Mouse (Mus musculus) fibroblast of lung, adult 2 months (primary cell): Measurements from ENCODE around the gene Tuba1b.
"Not testable (repeated sequence)": the region's sequence is repeated elsewhere in the genome, so short reads cannot be mapped to it uniquely, and the experiment has no call there.

ENCODE experiments used
- DNase-seq: peaks from one replicate; pipeline ENCODE4 v3.0.0-alpha.2; 2011; ENCODE audit warnings: low read depth

Tuba1b gene

DNA sequence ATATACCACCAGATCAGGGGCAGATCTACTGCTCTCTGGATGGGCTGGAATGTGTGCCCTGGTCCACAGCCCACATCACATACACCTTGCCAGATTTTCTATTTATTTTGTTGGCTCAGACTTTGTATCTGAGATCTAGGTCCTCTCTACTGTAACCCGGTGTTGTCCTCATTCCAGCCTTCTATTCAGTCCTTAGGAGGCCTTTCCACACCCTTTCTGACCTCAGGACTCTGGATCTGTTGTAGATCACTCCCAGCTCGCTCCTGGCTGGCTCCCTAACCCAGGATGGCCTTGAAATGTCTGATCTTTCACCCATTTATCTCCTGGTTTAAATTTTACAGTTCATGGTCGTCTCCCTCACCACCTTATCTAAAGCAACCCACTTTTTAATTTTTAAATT lies 9.7 kb downstream of the Tuba1b start:
- no peak for DNase-seq

DNA sequence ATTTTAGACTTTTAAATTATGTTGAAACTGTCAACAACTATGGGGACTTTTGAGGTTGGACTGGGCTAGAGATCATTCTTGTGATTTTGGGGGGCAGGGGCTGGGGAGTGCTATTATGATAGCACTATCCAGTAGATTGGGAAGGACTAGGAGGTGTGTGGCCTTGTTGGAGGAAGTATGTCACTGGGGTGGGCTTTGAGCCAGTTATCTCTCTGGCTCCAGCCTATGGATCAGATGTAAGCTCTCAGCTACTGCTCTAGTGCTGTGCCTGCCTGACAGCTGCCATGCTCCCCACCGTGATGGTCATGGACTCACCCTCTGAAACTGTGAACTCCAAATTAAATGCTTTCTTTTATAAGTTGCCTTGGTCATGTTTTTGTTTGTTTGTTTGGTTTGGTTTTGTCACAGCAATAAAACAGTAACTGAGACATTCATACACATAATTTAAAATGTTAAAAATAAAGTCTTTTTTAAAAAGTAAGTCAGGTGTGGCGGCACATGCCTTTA lies 11.3 kb downstream of the Tuba1b start:
- no peak for DNase-seq

DNA sequence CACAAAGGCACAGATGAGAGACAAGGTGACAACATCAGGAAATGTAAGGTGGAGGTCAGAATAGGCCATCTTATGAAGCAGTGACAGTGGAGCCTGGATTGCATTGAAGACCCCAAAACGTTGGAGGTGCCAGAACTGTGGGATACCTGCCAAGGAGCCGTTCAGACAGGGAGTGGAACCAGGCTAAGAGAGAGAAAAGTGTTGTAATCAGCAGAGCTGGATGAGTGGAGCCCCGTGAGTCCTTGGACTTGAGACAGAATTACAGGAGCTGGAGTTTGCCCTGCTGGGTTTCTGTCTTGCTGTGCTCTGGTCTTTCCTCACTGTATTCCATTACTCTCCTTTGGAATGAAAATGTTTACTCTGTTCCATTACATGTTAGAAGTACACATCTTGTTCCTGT lies 11.8 kb downstream of the Tuba1b start:
- no peak for DNase-seq

DNA sequence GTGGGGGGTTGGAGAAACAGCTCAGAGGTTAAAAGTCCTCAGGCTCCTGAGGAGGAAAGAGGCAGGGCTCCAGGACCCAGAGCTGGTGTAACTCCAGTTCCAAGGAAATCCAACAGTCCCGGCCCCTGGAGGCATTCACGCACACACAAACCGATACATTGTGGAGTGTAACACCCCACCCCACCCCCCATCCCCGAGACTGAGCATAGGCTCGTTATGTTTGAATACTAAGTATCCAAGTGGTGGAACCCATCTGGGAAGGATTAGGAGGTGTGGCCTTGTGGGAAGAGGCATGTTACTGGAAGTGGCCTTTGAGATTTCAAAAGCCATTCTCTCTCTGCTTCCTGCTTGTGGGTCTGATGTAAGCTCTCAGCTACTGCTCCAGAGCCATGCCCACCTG lies 12.9 kb downstream of the Tuba1b start:
- no peak for DNase-seq

DNA sequence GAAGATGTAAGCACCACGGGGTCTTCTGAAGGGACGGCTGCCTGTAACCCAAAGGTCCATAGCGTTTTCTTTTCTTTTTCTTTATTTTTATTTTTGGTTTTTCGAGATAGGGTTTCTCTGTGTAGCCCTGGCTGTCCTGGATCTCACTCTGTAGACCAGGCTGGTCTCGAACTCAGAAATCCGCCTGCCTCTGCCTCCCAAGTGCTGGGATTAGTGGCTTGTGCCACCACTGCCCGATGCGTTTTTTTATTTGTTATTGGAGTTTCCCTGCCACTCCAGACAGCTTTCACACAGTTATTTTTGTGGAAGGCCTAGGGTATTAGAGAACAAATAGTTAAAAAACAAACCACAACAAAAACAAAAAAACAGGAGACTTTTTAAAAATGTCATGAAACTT lies 15.9 kb downstream of the Tuba1b start:
- not testable (repeated sequence) for DNase-seq

DNA sequence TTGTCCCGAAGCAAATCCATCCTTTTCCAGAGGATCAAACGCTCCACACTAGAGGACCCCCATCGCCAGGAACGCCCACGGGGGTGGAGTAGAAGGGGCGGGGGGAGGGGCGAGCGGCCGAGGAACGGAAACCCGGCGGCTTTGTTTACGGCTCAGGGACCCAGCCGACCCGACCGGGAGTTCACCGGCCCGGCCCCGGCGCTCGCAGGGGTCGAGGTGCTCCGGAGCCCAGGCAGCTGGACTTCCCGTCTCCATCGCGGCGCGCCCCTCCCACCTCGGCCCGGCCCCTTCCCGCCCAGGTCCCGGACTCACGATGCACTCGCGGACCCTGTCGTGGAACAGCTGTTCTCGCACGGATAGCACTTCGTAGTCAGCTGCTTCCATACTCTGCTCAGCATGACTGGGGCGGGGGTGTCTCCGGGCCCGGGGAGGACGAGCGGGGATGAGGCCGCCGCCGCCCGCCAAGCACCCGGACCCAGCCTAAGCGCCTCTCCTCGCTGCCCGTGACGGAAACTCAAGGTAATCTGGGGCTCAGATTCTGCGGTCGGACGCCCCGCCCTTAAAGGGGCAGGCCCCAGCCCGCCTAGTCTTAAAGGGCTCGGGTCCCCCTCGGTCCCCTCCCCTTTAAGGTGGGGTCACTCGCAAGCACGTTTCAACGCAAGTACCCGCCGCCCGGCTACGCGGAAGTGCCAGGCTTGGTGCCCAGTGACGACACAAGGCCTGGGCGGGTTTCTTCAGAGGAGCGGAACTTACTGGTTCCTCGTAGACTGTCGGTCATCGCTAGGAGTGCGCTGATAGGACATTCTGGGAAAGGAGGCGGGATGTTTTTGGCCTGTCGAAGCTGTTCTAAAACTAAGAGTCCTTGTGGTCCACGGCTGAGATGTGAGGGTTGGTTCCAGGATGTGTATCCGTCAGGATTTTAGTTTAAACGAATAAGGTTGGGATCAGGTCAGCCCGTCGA lies 16.5 kb downstream of the Tuba1b start, which contains the start of gene Lmbr1l:
Lmbr1l (minus strand) TSS at position 694 of the 961 bp plus-strand sequence.
- DNase-seq: peak; percentile 100

DNA sequence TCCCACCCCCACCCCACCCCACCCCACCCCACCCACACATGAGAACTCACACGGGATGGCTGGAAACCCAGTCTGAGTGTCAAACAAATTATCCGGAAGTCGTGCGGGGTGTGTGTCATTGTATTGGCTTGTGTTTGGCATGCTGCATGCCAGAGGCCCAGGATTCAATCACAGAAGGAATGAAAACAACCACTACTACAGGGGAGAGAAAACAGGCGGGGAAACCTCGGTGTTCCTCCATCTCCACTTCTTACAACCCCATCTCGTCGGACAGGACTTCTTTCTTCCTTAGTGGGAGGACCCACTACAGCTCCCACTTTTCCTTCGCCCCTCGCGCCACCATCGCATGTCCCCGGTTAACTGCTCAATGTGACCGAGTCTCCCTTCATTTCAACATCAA lies 17.3 kb downstream of the Tuba1b start:
- no peak for DNase-seq

DNA sequence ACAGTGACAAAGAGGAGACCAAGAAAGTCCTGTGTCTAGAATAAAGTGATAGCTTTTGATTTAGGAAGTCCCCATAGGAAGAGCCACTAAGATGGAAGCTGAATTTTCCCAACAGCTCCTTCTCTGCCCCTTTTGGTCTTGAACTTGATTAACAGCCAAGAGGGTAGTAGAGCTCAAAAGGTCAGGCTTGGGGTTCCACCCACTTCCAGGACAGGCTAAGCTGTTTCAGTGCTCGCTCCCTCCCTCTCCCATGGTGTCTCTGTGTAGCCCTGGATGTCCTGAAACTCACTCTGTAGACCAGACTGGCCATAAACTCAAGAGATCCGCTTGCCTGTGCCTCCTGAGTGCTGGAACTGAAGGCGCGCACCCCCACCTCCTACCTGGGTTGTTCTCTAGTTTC lies 18.3 kb downstream of the Tuba1b start:
- no peak for DNase-seq

DNA sequence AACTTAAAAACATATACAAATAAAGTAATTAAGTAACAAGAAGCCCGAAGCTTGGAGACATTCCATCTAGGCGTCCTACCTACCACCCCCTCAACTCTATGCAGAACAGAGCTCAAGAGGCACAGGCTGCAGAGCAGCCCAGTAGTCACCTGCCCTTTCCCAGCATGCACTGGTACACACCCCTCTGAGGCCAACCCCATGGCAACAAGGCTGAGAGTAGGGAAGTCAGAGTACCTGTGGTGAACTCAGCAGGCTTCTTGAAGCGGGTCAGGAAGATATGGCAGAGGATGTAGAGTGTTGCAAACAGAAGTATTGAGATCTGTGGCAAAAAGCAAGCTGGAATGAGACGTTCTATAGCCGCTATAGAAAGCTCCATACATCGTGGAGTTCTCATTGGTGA lies 19.5 kb downstream of the Tuba1b start:
- no peak for DNase-seq

DNA sequence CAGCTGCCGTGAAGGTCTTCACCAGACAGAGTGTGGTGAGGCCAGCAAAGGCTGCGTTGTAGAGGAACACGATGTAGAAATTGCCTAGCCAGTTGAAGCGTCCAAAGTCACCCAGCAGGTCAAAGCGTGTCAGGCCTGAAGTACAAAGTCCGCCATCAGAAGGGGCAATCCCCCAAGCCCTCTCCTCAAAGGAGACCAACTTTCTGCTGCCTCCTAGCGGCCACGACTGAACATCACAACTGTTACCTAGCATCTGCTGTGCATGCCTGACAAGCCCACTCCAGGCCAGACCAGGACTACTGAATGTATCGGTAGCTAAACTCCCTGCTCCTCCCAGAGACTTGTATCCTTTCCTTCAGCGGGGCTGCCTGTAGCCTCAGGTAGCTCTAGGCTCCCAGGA lies 29.7 kb downstream of the Tuba1b start:
- no peak for DNase-seq

DNA sequence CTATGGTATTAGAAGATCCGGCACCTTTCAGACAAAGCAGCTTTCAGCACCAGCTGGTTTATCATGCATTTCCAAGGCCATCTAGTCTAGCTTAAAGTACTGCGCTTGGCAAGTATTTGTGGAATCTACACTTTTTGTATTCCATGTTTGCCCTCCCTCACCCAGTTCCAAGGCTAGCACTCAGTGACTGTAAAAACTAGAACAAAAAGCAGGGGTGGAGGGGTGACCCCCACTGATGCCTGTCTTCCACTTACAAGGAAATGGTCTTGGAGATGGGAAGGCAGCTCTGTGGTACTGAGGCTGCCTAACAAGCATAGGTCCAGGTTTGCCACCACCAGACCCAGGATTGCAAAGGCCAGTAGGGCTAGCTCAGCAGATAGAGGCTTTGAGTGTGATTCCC lies 31.8 kb downstream of the Tuba1b start:
- DNase-seq: no peak

DNA sequence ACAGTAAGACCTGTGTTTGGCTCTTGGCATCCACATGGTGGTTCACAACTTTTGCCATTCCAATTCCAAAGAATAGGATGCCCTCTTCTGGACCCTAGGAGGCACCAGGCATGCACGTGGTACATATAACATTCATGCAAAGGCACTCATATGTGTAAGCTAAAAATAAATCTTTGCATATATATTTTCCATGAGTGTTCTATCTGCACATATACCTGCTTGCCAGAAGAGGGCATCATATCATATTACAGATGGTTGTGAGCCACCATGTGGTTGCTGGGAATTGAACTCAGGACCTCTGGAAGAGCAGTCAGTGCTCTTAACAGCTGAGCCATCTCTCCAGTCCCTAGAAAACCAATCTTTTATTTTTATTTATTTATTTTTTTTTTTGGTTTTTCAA lies 32.8 kb downstream of the Tuba1b start:
- no peak for DNase-seq

DNA sequence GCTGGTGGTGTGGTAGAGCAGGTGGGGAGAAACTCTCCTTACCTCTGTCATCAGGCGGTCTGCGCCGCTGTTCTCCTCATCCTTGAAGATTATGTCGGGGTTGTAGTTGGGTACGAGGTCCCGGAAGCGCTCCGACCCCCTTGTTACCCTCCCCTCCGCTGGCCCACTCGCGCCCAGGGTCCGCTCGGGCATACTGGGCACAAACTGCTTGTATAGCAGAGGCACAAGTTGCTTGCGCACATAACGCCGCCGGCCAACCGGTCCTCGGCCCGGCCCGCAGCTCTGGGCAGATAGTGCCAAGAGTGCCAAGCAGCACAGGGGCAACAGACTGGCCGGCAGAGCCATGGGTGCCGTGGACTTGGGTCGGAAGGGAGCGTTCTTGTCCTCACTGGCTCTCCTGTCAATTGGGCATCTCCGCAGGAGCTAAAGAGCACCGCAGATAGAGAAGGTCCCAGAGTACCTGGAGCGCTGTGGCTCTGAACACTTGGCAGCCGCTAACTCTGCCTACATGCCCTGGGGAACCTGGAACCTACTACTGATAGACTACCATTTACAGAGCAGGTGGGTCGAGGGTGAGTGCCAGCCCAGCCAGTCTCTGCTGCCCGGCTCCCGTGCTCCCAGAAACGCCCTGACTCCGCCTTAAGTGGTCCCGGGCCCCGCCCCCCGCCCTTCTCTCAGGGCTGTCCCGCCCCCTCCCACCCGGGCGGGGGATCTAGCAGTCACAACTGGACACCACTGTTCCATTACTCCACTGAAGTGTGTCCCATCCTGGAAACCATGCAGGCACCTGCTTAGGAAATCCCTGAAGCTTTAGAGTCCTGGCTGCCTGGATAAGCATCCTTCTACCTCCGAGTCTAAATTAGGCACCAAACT lies 36.2 kb downstream of the Tuba1b start, which contains the start of gene Dhh:
Dhh (minus strand) TSS at position 613 of the 873 bp plus-strand sequence.
- DNase-seq: no peak

DNA sequence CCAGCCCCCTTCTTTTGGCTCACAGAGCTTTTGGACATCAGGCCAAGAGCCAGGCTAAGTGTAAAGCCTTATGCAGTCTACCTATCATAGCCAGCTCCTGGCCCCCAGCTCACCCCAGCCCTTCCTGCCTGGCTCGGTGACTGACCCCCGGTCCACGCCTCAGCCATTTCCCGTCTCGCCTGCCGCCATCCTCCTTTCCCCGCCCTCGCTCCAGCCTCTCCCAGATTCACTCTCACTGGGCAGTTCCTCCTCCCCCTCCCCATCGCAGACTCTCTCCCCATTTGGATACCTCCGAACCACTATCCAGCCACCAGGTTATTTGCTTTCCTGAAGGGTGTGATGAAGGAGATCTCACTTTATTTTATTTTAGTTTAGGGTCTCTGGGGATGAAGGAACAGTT lies 36.9 kb downstream of the Tuba1b start:
- no peak for DNase-seq

DNA sequence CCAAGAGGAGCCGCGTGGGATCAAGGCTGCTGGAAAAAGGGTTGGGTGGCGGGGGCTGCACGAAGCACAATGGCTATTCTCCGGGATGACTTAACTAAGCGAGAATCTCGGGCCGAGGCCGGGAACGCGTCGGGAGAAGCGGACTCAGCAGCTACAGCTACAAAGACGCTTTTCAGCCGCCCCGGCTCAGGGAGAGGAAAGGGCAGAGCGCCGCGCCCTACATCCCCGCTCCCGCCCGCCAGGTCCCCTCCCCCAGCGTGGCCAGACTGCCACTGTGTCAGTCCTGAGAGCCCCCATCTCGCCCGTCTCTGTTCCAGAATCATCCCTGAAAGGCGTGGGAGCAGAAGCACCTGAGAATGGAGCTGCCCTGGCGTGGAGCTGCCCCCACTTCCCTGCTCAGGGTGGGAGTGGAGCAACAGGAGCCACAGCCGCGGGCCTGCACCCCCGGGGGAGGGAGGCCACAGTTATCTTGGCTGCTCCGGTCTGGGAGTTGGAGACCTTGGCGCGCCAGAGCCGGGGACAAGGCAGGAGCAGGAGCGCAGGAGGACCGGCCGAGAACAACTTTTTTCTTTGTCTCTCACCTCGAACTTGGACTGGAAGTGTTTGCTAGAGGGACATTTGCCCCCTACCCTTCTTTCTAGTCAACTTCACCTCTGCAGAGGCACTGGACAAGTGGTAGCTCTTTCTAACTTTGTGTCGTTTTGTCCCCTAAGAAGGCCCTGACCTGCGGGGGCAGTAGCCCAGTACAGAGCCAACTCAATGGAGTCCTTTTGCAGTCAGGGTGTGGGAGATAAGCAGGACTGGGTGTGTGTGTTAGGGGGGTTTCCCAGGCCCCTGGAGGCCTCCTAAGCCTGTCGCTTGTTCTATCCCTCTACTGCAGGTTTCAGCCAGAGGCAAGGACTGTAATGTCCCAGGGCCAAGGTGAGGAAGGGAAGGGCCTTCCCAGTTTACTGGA lies 38.5 kb downstream of the Tuba1b start:
- DNase-seq: no peak

DNA sequence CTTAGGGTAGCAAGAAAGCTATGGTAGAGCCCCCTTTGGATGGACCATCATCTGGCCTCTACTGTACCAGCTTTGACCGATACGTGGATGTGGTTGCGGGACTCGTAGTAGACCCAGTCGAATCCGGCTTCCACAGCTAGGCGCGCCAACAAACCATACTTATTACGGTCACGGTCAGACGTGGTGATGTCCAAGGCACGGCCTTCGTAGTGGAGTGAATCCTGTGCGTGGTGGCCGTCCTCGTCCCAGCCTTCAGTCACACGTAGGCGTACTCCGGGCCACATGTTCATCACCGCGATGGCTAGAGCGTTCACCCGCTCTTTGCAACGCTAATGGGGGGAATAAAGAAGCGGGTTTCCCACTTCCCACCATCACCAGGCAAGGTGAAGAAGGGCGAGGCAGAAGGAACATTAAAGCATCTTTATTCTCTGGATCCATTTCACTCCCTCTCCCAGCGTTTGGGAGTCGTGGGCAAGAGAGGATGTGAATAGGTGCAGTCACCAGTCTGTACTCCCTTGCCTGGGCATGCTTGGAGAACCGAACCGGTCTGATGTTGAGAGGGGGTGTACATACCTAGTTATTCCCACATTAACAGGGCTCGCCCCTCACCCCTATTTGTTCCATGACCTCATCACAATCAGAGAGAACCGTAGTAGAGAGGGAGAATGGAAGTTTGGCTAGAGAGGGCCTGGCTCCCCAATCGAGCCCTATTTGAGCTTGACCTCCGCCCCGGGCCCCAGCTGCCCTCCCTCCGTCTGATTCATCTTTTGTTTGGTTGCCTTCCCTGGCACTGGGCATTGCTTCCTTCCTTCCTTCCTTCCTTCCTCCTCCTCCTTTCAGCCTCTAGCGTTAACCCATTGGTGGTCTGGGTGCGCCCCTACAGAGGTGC lies 39.4 kb downstream of the Tuba1b start:
- no peak for DNase-seq

DNA sequence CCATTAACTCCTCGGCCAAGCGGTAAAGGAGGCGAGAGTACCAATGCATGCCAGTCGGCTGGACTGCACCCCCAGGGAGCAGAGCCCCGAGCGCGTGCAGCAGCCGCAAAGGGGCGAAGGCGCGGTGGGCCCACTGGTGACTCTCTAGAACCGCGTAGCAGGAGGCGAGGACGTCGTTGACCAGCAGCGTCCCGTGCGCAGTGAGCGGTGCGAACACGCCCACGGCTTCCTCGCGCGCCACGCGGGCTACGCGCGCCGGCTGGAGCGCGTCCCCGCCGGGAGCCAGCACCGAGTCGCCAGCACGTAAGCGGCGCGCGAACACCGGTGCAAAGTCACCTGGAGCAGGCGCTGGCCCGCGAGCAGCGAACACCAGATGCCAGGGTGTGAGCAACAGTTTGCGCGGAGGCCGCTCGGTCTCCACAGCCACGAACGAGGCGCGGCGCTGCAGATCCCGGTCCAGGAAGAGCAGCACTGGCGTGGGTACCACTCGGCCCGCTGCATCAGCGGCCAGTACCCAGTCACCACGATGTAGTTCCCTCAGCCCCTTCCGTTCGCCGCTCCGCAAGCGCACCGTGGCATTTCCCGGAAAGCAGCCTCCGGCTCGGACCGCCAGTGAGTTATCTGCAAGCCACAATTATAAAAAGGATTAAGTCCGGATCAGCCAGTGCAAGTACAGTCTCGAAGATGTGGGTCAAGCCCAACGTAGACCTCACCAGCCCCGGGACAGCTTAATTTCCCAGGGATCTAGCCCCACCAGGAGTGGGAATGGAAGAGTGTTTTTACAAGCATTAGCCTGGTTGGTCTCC lies 40.2 kb downstream of the Tuba1b start, which contains the start of gene Rhebl1:
Rhebl1 (minus strand) TSS at position 601 of the 806 bp plus-strand sequence.
- DNase-seq: no peak

DNA sequence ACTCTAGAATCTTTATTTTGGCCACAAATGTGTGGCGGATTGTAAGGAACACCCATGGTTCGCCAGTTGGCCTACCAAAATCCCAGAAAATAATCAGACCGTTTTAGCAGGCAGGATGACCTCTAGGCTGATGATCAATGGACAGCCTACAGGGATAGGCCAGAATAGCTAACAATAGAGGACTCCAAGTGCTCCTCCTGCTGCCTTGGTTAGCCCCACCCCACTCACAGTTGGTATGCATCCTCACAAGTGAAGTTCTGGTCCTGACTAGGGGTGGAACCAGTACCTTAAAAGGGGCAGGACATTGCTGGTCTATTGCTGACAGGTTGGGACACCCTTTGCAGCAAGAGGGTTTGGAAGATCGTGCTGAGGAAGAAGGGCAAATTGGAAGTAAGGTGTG lies 41.3 kb downstream of the Tuba1b start:
- DNase-seq: no peak

DNA sequence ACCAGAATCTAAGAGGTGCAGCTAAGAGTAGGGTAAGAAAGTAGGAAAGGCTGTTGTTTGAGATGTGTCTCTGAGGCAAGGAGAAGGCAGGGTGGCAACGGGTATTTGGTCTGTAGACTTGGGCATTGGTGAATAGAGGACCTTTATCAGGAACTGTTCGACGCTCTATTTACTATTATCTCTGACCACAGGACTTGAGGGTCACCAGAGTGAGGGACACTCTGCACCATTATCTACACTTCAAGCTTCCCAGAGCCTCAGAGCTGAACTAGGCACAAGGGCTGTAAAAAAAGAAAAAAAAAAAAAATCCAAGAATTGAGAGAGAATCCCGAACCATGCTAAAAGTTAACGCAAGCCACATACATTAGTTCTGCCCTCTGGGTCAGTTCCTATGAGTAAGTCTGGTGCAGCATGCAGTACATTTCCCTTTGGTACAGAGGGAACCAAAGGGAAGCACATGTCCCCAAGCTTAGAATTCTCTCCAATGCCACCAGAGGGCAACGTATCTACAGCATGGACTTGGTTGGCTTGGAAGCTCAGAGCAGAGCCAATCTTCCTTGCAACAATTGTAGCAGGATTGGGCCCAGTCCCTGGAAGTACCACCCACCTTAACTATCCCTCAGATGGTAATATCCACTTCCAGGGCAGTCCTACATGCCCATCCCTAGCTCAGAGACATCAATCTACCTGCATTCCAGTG lies 42.3 kb downstream of the Tuba1b start:
- DNase-seq: peak; percentile 57
